Mouse (Mus musculus): ENCODE measurements around the gene Cebpb. TPM values are rescaled to one million over a fixed set of nuclear protein-coding genes. Genes with fewer than 3 reads are reported as not detected.

Cebpb gene
- total and polyA plus RNA-seq, 3 experiments, result 9.9 to 10.7 TPM; not detected in 1

DNA sequence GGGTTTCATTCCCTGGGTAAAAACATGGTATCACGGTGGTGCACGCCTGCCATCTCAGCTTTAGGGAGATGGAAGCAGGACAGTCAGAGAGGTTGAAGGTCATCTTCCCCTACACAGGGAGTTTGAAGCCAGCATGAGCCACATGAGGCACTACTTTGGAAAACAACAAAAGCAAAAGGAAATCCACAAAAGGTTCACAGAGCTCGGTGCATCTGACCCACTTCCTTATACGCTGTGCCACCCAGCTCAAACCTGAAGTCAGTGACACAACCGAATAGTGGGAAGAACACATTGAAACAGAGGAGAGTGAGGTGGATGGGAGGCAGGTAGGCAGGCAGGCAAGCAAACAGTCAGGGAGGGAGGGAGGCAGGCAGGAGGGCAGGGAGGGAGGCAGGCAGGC is 12.8 kb downstream of the Cebpb start:
- DNase-seq (ENCODE audit: low read depth, low spot score), result no peak
- H3K36me3 ChIP-seq (ENCODE audit: control insufficient read depth in 1 of 2, insufficient read depth in 2 of 2, low read length in 2 of 2), result no peaks in the 10 kb centered on the region
- H3K9me3 ChIP-seq (replicated peaks; ENCODE audit: insufficient read depth, low read length), result no peaks in the 10 kb centered on the region
- no peak overlapping the region for H3K4me3 ChIP-seq (ENCODE audit: control insufficient read depth in 1 of 2, insufficient read depth in 1 of 2, low read depth in 2 of 2, low read length in 2 of 2)
- H3K9ac ChIP-seq (ENCODE audit: control insufficient read depth, low read depth, low read length, poor library complexity, severe bottlenecking), result no peak overlapping the region
- TF ChIP-seq NELFE (IDR thresholded peaks at IDR 0.05; ENCODE audit: low read depth, low read length) (no peak), ZKSCAN1 (IDR thresholded peaks at IDR 0.05; ENCODE audit: low read depth, low read length) (no peak), NRF1 (IDR thresholded peaks at IDR 0.05; ENCODE audit: insufficient read depth, low read depth, low read length, poor library complexity, severe bottlenecking) (no peak), MAX (IDR thresholded peaks at IDR 0.05; ENCODE audit: low read length) (no peak), KAT2A (conservative IDR thresholded peaks at IDR 0.05; ENCODE audit: low read depth, low read length) (no peak), GABPA (IDR thresholded peaks at IDR 0.05; ENCODE audit: low read depth, low read length) (no peak), TCF12 (IDR thresholded peaks at IDR 0.05; ENCODE audit: low read depth, low read length) (no peak), CHD2 (IDR thresholded peaks at IDR 0.05; ENCODE audit: low read length) (no peak), MEF2A (IDR thresholded peaks at IDR 0.05; ENCODE audit: extremely low read depth, insufficient replicate concordance, low read depth, low read length, poor library complexity, severe bottlenecking) (no peak), SMC3 (IDR thresholded peaks at IDR 0.05; ENCODE audit: low read depth, low read length) (no peak), SIN3A (IDR thresholded peaks at IDR 0.05; ENCODE audit: low read length) (no peak), ETS1 (IDR thresholded peaks at IDR 0.05; ENCODE audit: low read depth, low read length) (no peak), USF1 (IDR thresholded peaks at IDR 0.05; ENCODE audit: low read depth, low read length) (no peak), MXI1 (IDR thresholded peaks at IDR 0.05; ENCODE audit: low read depth, low read length) (no peak), RCOR1 (IDR thresholded peaks at IDR 0.05; ENCODE audit: low read depth, low read length) (no peak), UBTF (IDR thresholded peaks at IDR 0.05; ENCODE audit: borderline replicate concordance, insufficient read depth, low read depth, low read length) (no peak)
- H3K79me2 ChIP-seq (ENCODE audit: control insufficient read depth, insufficient read depth, low read length, poor library complexity), result no peaks in the 10 kb centered on the region
- H3K27ac ChIP-seq (ENCODE audit: control insufficient read depth, low read depth, low read length), result no peak overlapping the region
- no peaks in the 10 kb centered on the region; a peak in 1 of 4 replicates for H3K27me3 ChIP-seq (ENCODE audit: control insufficient read depth in 1 of 2, insufficient read depth in 2 of 2, low read length in 2 of 2)
- peaks cover 0 to 3% of the 10 kb centered on the region in 2 experiments; a peak in 1 of 4 replicates for H3K4me1 ChIP-seq (ENCODE audit: control insufficient read depth in 1 of 2, insufficient read depth in 2 of 2, low read length in 2 of 2)

DNA sequence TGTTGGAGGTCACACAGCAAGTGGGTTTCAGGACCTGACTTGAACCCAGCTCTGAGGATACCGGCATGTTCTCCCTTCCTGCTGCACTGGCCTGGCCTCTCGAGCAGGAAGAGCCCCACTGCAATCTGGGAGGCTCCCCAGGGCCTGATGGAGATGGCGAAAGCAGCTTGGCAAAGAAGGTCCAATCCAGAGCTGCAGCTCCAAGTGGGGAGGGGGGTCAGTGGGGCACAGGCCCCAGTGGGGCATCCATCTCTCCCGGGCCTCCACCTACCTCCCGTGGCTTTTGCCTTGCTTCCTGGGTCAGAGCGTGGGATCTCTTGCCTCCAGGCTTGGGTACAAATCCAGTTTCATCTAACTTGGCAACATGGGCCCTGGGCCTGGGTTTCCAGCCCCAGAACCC is 13.4 kb downstream of the Cebpb start:
- H3K4me1 ChIP-seq (ENCODE audit: control insufficient read depth in 1 of 2, insufficient read depth in 2 of 2, low read length in 2 of 2), result peaks cover 0 to 3% of the 10 kb centered on the region in 2 experiments; a peak in 1 of 4 replicates
- no peaks in the 10 kb centered on the region; a peak in 1 of 4 replicates for H3K27me3 ChIP-seq (ENCODE audit: control insufficient read depth in 1 of 2, insufficient read depth in 2 of 2, low read length in 2 of 2)
- H3K36me3 ChIP-seq (ENCODE audit: control insufficient read depth in 1 of 2, insufficient read depth in 2 of 2, low read length in 2 of 2), result no peaks in the 10 kb centered on the region
- H3K9me3 ChIP-seq (replicated peaks; ENCODE audit: insufficient read depth, low read length), result no peaks in the 10 kb centered on the region
- H3K79me2 ChIP-seq (ENCODE audit: control insufficient read depth, insufficient read depth, low read length, poor library complexity), result no peaks in the 10 kb centered on the region
- DNase-seq (ENCODE audit: low read depth, low spot score), result no peak
- no peak overlapping the region for H3K27ac ChIP-seq (ENCODE audit: control insufficient read depth, low read depth, low read length)
- H3K9ac ChIP-seq (ENCODE audit: control insufficient read depth, low read depth, low read length, poor library complexity, severe bottlenecking), result no peak overlapping the region
- TF ChIP-seq RCOR1 (IDR thresholded peaks at IDR 0.05; ENCODE audit: low read depth, low read length) (no peak), UBTF (IDR thresholded peaks at IDR 0.05; ENCODE audit: borderline replicate concordance, insufficient read depth, low read depth, low read length) (no peak)
- no peak overlapping the region for H3K4me3 ChIP-seq (ENCODE audit: control insufficient read depth in 1 of 2, insufficient read depth in 1 of 2, low read depth in 2 of 2, low read length in 2 of 2)

Measured in MEL (cell line).